Mouse (Mus musculus) liver, embryonic 14.5 days (tissue): ENCODE measurements around the gene Magi3. TPM values are rescaled to one million over a fixed set of nuclear protein-coding genes. Genes with fewer than 3 reads are reported as not detected.
A peak's percentile ranks its signal among the peaks of the same experiment; 100 is the strongest.

Source experiments
- ATAC-seq: fragments of 200-750 bp; cut with Nextera tagmentation; 2 replicates; pipeline ENCODE4 v1.8.0; 2017; ENCODE audit warnings: moderate number of reproducible peaks, mild to moderate bottlenecking, moderate library complexity; ENCODE audit not compliant: insufficient read depth
- DNase-seq, 3 experiments: peaks; one replicate each; pipeline ENCODE4 v3.0.0-alpha.2; 2012 to 2013; ENCODE audit warnings: low read depth in 3 of 3, low spot score in 3 of 3
- H3K27ac ChIP-seq: fragments of 300-500 bp; sonication (generic); 2 replicates; pipeline ENCODE4 v1.5.1; 2014; ENCODE audit warnings: moderate library complexity, mild to moderate bottlenecking, control low read depth, inconsistent platforms
- H3K27me3 ChIP-seq: fragments of 300-500 bp; sonication (generic); 2 replicates; pipeline ENCODE4 v1.6.1; 2014; ENCODE audit warnings: mild to moderate bottlenecking, low read length, moderate library complexity; ENCODE audit not compliant: control insufficient read depth, insufficient read depth
- H3K36me3 ChIP-seq: fragments of 300-500 bp; sonication (generic); replicated peaks from 2 replicates; pipeline ENCODE4 v1.6.1; 2014; ENCODE audit warnings: low read depth; ENCODE audit not compliant: control insufficient read depth, insufficient read depth
- H3K4me1 ChIP-seq, 2 experiments: fragments of 200-500 bp in 1 of 2; fragments of 300-500 bp in 1 of 2; sonication (generic) in 1 of 2; replicated peaks; 2 replicates each; pipeline ENCODE4 v1.6.1; 2012 to 2014; ENCODE audit warnings: antibody characterized with exemption in 1 of 2, inconsistent platforms in 1 of 2, low read length in 1 of 2; ENCODE audit not compliant: control insufficient read depth in 2 of 2, insufficient read depth in 2 of 2
- H3K4me2 ChIP-seq: fragments of 300-500 bp; sonication (generic); 2 replicates; pipeline ENCODE4 v1.6.1; 2014; ENCODE audit warnings: low read depth, mild to moderate bottlenecking, control low read depth, moderate library complexity
- H3K4me3 ChIP-seq, 2 experiments: fragments of 200-500 bp in 1 of 2; fragments of 300-500 bp in 1 of 2; sonication (generic) in 1 of 2; 2 replicates each; pipeline ENCODE4 v1.5.1; 2012 to 2014; ENCODE audit warnings: low read depth in 2 of 2, low read length in 2 of 2, mild to moderate bottlenecking in 2 of 2, control low read depth in 1 of 2, inconsistent platforms in 1 of 2, moderate library complexity in 1 of 2; ENCODE audit not compliant: insufficient read depth in 1 of 2
- H3K9ac ChIP-seq: fragments of 300-500 bp; sonication (generic); replicated peaks from 2 replicates; pipeline ENCODE4 v1.6.1; 2014; ENCODE audit warnings: mild to moderate bottlenecking, control low read depth, moderate library complexity
- H3K9me3 ChIP-seq: fragments of 300-500 bp; sonication (generic); 2 replicates; pipeline ENCODE4 v1.6.1; 2016; ENCODE audit warnings: low read length, mixed read lengths; ENCODE audit not compliant: control insufficient read depth
- CTCF ChIP-seq: IDR thresholded peaks from 2 replicates; pipeline ENCODE4 v1.5.1; 2016; ENCODE audit warnings: antibody characterized with exemption, low read depth, control low read depth
- EP300 ChIP-seq: IDR thresholded peaks from 2 replicates; pipeline ENCODE4 v1.6.1; 2016; ENCODE audit warnings: antibody characterized with exemption, low read depth
- WGBS: fragments of 180-500 bp; shearing (Covaris S2); extraction: QIAGEN DNeasy Blood & Tissue Kit; methylation state at CpG from one replicate; pipeline ENCODE4 v1.1.7; 2014; ENCODE audit not compliant: insufficient replicate concordance; 5-methylcytosine and 5-hydroxymethylcytosine counted together
- polyA plus RNA-seq, 2 experiments: library from polyadenylated mRNA; depleted of rRNA in 1 of 2; stranded (reverse) in 1 of 2; unstranded in 1 of 2; fragments of >200 nt; fragmentation: Nextera tagmentation in 1 of 2; extraction: Ambion mirVana in 1 of 2; gene quantifications; 2 replicates each; pipeline versions ENCODE4 v1.2.1 to v1.2.3; 2012 to 2014

The Magi3 gene
- polyA plus RNA-seq, 2 experiments, result 1.3 to 2.1 TPM

GRCm38 (mm10) chr3:104078725-104079124 is 141.4 kb downstream of the Magi3 start:
- ATAC-seq, result no peak
- Histone ChIP-seq H3K27me3 (no peaks in the 10 kb centered on the region), H3K9ac (no peak overlapping the region), H3K4me3 (no peak overlapping the region), H3K9me3 (no peaks in the 10 kb centered on the region), H3K4me1 (no peaks in the 10 kb centered on the region), H3K27ac (no peak overlapping the region), H3K4me2 (no peak overlapping the region), H3K36me3 (no peaks in the 10 kb centered on the region)
- TF ChIP-seq EP300 (no peak), CTCF (peak; percentile 30)
- DNase-seq, result no peak

- peak; percentile 60; the same call in 1 of the 2 replicates for ATAC-seq
- Histone ChIP-seq H3K4me2 (no peak overlapping the region), H3K36me3 (no peaks in the 10 kb centered on the region), H3K9me3 (no peaks in the 10 kb centered on the region), H3K27me3 (no peaks in the 10 kb centered on the region), H3K27ac (no peak overlapping the region), H3K4me1 (peaks cover 4 to 7% of the 10 kb centered on the region in 2 experiments; a peak in 3 of 4 replicates), H3K4me3 (no peak overlapping the region), H3K9ac (no peak overlapping the region)
- TF ChIP-seq EP300, result peak; percentile 80
- TF ChIP-seq CTCF, result no peak
- no peak for DNase-seq
Observed at GRCm38 (mm10) chr3:104069395-104069794, 150.8 kb downstream of the Magi3 start.

GRCm38 (mm10) chr3:104059001-104059622 is 161.1 kb downstream of the Magi3 start:
- TF ChIP-seq CTCF (no peak), EP300 (no peak)
- no peak overlapping the region for H3K4me2 ChIP-seq
- no peaks in the 10 kb centered on the region for H3K4me1 ChIP-seq
- H3K27me3 ChIP-seq, result no peaks in the 10 kb centered on the region
- H3K36me3 ChIP-seq, result no peaks in the 10 kb centered on the region
- no peak overlapping the region for H3K9ac ChIP-seq
- whole genome bisulfite sequencing, result 82% methylated on average over 6 of the region's 6 CpGs
- ATAC-seq, result no peak
- DNase-seq, result no peak
- no peak overlapping the region for H3K4me3 ChIP-seq
- no peak overlapping the region for H3K27ac ChIP-seq
- no peaks in the 10 kb centered on the region for H3K9me3 ChIP-seq

GRCm38 (mm10) chr3:104032747-104033146 is 187.4 kb downstream of the Magi3 start:
- no peaks in the 10 kb centered on the region for H3K27me3 ChIP-seq
- no peak overlapping the region for H3K27ac ChIP-seq
- 72% methylated on average over 1 of the region's 1 CpGs for WGBS
- no peak for TF ChIP-seq EP300
- TF ChIP-seq CTCF, result no peak
- no peak overlapping the region for H3K4me2 ChIP-seq
- H3K36me3 ChIP-seq, result no peaks in the 10 kb centered on the region
- H3K9ac ChIP-seq, result no peak overlapping the region
- H3K4me3 ChIP-seq, result no peak overlapping the region
- DNase-seq (no peak), ATAC-seq (no peak)
- no peaks in the 10 kb centered on the region for H3K9me3 ChIP-seq
- H3K4me1 ChIP-seq, result 0 out of 4 replicates have a peak, but pooled peaks cover 0 to 3% of the 10 kb centered on the region in 2 experiments

- TF ChIP-seq EP300 (no peak), CTCF (no peak)
- Histone ChIP-seq H3K27me3 (no peaks in the 10 kb centered on the region), H3K4me1 (0 out of 4 replicates have a peak, but pooled peaks cover 0 to 3% of the 10 kb centered on the region in 2 experiments), H3K9ac (no peak overlapping the region), H3K4me2 (no peak overlapping the region), H3K36me3 (no peaks in the 10 kb centered on the region), H3K27ac (no peak overlapping the region), H3K4me3 (no peak overlapping the region), H3K9me3 (no peaks in the 10 kb centered on the region)
- ATAC-seq, result peak; percentile 33; the same call in 1 of the 2 replicates
- no peak for DNase-seq
- 24% methylated on average over 1 of the region's 1 CpGs for WGBS
Observed at GRCm38 (mm10) chr3:104032086-104032485, 188.1 kb downstream of the Magi3 start.
